Mouse (Mus musculus) layer of hippocampus, adult 9-11 months (tissue): ENCODE results near the gene Uri1.

Experiments used
- DNase-seq: peaks from one replicate; pipeline ENCODE4 v3.0.0; 2022

The Uri1 gene

DNA sequence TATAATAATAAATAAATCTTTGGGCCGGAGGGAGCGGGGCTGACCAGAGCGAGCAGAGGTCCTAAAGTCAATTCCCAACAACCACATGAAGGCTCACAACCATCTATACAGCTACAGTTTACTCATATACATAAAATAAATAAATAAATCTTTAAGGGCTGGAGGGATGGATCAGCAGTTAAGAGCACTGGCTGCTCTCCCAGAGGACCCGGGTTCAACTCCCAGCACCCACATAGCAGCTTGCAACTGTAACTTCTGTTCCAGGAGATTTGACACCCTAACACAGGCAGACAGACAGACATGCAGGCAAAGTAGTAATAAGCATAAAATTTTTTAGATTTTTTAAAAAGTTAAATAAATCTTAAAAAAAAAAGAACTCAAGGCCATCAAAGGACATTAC, 10.5 kb downstream of the Uri1 start:
- no peak for DNase-seq

DNA sequence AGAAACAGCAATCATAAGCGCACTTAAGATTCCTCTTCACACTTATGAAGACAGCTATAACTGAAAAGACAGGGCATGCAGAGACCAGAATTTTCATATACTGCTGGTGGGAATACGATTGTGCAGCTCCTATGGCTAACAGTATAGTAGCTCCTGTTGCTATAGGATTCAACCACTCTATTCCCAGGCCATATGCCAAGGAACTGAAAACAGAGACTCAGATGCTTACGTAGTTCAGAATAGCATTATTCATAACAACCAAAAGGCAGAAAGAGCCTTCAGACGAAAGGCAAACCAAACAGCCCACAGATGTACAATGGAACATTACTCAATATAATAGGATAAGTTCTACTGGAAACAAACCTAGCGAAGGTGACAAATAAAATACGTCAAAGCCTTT, 15.0 kb downstream of the Uri1 start:
- DNase-seq: no peak

DNA sequence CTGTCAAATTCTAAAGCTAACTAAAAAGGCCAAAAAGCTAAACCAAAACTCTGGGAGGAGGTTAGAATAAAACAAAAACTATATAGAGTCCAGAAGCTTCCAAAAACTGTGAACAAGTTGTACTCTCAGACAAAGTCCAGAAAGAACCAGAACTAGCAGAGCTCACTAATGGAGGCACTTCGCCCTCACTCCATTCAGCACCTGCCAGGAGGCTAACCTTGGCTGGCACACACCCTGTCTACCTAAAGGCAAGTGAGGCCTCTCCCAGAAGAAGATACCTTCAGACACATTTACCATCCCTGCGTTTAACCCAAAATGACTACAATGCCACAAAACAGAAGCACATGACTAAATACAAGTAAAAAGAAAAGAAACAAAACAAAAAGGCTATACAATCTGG, 20.9 kb downstream of the Uri1 start:
- DNase-seq: no peak

DNA sequence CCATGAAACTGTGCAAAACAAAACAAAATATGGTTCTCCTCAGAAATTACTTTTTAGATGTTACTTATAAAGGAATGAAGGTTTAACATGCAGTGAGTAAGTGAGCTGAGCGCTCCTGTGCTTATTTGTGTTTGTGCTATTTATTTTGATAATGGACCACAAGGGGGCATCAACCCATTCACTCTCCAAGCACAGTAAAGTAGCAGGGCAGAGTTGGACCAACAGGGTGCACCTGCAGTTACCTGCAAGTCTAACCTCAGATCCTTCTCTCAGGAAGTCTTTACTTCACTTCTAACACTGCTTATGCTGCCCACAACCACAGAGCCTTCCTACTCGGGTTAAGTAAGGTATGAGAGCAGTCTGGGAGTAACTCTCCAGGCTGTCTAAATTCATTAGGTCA, 23.7 kb downstream of the Uri1 start:
- no peak for DNase-seq

DNA sequence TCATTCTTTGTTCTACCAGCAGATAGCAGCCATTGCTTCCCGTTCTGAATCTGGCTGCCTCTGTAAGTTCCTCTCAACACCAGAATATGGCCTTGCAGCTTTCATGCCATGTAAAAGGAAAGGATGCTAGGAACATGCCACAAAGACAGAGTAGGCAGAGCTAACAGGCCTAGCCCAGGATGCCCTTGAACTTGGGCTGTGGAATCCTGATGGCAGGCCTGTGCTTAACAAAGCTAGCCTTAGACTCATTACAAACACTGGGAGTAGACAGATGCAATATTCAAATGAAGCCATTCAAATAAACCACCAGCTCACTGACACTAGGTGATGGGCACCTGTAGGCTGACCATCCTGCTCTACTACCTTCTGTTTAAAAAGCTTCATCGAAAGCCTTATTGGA, 30.5 kb downstream of the Uri1 start:
- no peak for DNase-seq

DNA sequence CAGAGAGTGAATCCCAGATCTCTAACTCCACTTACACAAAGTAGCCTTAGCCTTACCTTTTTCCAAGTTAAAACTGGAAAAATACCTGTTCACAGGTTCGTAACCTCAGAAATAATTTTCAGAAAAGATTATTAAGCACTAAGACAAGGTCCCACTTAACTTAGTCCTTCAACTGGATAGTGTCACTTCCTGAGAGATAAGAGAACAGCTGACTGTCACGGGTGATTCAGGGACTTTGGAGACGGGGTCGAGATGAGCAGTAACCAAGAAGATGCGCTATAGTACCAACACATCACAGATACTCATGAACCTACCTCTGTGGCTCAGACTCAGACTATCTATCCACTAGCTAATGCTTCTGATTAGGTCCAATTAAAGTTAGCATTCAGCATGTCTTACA, 38.5 kb downstream of the Uri1 start:
- DNase-seq: no peak

DNA sequence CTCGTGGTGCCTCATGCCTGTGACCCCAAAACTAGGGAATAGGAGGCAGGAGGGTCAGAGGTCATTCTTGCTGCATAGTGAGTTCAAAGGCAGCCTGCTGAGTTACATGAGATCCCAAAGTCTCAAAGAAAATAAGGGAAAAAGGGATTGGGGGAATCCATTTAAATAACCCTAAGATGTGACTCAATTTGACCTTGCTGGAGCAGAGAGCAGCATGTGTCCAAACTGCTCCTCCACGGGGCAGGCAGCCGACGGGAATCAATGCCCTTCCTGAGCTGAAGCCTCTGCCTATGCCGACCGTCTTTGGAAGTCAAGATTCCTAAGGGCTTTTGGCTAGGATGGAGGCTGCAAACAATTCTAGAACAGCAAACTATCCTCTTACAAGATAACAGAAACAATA, 39.9 kb downstream of the Uri1 start:
- no peak for DNase-seq

DNA sequence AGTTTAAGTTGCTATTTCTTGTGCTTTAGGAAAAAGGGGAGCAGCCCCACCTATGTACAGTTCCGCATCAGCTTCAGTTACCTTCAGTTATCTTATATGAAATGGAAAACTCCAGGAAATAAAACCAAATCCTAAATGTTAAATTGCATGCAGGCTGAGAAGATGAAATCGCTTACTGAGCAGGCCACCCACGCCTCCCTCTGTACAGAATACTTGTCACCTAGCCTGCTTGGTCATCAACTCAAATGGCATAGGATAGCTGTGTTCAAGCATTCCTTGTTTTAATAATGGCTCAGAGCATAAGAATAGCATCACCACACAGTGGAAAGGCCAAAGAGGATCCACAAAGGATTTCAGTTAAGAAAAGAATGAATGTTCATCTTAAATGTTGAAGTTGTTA, 43.6 kb downstream of the Uri1 start:
- DNase-seq: no peak

DNA sequence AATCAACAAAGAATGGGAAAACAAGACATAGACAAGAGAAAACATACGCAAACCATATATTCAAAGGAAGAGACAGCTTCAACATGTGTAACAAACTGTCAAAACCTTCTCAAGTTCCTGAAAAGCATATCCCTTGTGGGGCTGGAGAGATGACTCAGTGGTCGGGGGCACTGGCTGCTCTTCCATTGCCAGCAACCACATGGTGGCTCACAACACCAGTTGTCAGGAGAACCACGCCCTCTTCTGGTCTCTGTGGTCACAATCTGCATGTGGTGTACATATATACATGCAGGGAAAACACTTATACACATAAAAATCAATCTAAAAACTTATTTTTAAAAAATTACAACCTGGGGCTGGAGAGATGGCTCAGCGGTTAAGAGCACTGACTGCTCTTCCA, 44.9 kb downstream of the Uri1 start:
- DNase-seq: no peak

DNA sequence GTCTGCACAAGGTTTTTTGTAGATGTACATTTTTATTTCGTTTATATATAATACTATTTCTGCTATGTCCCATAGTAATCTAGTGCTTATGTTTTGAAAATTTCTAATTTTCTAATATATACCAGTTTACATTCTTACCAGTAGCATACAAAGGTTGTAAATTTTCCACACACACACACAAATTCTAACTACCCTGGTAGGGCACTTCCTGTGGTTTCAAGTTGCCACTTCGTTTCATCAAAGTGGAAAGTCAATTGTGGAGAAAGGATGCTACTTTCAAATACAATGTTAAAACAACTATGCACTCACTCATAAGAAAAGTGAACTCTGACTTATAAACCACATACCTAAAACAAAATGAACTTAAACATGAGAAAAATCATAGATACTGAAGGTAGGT, 45.7 kb downstream of the Uri1 start:
- no peak for DNase-seq

DNA sequence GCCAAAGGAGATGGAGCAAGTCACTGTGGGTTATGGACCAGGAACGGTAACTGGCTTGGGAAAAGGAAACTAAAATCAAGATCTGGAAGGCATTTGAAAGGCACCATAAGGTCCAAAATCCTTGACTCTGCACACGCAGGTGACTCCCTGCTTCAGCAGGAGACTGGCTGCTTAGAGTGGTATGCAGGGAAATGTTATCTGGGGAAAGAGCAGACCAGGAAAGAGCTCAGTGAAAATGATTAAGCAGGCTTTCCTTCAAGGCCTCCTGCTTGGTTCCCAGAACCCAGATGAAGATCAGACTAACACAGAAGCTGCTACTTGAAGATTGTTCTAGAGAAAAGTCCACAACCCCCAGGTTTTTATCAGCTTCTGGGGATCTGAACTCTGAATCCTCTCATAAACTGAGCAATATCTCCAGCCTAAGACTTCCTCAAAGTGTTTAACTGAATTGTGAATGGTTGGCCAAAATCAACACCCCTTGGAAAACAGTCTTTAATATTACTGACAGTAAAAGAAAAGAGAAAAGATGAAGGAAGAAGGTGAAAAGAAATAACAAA, 50.3 kb downstream of the Uri1 start:
- no peak for DNase-seq

DNA sequence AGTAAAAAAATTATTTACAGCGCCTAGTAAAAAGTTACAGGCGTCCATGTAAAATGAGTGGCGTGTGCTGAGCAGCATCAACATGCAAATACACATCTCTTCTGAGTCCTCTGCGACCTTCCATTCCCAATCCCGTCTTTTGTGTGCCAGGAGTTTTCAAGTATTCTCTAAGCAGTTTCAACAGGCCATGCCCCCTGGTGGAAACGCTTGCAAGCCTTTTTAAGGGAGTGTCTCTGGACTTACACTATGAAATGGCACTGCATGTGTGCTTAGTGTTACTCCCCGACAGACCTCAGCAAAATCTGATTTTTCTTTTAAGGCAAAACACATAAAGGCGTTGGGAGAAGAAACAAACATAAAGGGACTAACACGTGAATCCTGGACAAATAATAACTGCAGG, 50.8 kb downstream of the Uri1 start:
- no peak for DNase-seq

DNA sequence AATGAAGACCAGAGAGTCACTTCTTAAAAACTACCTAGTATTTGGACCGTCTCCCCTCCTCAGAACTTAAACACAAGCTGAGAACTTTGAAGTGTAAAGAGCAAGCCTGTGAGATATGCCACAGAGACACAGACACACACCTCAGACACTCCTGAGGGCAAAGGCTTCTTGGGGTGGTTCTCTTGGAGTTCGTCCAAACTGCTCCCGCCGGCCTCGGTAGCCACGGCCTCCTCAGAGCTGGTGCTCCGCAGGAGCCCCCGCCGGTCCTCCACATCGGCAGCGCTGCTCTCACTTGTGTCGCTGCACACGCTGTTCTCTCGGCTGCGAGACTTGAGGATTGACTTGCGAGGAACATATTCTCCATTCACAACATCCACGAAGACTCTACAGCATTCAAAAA, 61.0 kb downstream of the Uri1 start:
- DNase-seq: no peak

DNA sequence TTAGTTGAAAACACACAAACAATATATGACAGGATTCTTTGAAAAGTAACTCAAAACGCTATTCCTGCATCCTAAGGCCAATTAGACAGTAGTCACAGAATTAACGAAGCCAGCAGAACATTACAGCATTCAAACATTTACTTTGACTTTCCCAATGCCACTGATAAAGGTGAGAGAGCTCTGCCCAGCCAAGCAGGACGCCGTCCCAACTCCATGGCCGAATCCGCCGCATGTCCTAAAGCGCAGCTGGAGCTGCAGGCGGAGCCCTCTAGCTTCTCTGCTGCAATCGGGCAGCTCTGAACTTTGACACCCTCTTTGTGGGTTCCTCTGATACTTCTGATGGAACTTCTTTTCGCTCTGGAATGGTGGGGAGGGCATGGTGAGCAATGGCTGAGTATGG, 62.1 kb downstream of the Uri1 start:
- no peak for DNase-seq

DNA sequence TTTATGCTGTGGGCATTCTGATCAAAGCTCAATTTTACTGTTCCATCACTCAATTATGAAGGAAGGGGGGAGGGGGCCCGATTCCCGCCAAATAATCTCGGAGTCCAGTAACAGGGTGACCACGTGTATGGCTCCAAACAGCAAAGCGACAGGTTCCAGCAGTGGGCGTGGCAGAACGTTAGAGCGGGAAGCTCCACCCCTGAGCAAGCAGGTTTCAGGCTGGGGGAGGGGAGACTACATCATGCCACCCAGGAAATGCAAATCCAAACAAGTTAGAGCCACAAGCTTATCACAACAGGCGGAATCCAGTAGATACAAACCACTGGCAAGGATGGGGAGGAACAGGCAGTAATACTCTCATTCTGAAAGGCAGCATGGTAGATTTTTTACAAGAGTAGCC, 71.5 kb downstream of the Uri1 start:
- no peak for DNase-seq

DNA sequence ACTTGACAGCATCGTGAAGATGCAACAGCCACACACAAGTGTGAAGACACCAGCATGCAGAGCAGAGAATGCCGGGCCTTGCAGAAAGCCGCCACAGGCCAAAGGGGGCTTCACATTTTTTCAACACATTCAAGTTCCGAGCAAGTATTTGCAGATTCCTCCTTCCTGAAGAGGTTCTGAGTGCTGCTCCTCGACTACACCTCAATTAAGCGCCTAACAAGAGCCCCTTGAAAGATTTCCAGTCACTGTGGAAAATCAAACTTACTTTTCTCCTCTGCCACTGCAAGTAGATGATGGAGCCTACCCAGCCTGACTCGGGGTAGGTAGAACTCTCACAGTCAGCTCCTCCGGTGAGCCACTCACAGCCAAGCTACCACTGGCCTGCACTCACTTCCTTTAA, 86.9 kb downstream of the Uri1 start:
- DNase-seq: no peak

DNA sequence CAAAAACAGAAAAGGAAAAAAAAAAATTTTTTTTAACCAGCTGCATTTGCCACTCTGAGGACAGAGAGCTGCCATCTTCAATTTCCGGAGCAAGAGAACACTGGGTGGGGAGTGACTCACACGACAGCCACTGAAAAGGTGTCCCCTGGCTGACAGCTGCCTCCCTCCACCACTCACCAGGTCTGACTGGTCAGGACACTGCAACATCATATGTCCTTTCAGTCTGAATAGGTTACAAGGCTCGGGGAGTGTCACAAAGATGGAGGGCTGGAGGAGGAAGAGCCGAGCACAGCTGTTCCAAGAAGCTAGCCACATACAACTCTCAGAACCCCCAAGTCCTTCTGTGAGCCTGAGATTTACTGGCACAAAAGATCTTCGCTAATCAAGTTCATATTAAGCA, 87.6 kb downstream of the Uri1 start:
- no peak for DNase-seq

DNA sequence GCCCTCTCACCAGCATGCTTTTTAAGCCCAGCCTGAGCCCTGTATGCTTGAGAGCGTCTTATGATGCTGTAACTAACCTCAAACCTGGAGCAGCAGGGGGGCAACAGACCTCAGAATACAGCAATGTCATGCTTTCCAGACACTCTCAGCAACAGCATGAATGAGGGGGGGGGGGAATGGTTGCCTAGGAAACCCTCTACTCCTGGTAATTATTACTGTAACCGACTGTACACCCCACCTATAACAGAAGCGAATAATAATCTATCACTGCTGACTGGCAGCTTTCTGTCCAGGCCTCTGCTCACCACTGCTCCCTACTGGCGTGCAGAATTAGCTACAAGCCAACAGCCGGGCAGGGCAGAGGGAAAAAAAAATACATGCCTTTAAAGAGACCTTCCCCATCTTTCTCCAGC, 88.6 kb downstream of the Uri1 start:
- peak; percentile 24 for DNase-seq

DNA sequence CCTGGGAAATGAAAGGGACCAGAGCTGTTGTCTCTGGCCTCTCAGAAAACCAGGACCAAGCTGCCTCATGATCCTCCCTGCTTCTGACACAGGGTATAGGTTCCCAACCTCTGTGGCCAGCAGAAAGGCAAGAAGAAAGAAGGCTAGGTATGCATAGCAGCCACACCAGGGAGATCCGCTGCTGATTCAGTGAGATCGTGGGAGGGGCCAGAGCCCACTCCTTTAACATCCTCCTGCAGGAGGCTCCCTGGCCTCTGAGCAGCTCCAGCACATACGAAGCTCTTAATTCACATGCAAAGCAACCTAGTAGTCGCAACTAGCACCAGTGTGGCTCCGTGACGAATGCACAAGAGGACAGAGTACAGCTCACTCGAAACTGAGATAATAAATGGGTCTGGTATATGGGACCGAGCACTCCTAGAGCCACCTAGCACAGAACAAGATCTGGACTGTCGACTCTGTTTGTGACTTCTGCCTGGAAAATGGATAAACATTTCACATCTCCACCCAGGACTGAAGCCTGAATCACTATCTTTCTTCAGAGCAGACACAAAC, 89.5 kb downstream of the Uri1 start:
- no peak for DNase-seq

DNA sequence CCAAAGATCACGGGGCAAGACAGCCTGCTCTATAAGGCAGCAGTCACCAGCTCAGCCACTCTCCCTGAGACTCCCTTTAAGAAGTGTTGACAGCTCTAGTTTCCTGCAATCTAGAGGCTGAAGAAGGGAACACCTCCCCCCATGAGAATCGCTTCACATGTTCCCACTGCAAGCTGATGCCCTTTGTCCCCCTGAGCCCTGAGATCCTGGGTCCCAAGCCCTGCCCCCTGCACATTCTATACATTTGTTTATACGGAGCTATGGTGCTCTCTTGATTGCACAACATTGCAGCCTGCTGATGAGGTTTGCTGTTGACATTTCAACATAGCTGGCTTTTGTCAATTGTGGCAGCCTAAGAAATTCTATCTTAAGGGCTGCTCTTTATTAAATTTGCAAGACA, 91.7 kb downstream of the Uri1 start:
- no peak for DNase-seq

DNA sequence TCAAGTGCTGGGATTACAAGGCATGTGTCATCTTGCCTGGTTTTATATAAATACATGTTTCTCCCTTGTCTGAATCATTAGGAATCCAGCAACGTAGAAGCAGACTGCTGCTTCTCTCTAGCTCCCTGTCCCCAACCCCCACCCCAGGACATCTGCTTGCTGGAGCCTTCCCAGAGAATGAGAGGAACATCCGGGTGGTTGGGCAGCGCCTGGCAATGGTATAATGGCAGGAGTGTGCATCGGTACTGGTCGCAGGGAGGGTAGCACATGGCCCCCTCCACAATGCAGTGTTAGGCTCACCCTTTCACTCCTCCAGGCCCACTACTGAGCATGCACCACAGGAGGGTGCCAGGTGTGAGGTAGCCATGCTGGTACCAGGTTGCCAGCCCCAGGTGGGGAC, 93.6 kb downstream of the Uri1 start:
- DNase-seq: peak; percentile 57

DNA sequence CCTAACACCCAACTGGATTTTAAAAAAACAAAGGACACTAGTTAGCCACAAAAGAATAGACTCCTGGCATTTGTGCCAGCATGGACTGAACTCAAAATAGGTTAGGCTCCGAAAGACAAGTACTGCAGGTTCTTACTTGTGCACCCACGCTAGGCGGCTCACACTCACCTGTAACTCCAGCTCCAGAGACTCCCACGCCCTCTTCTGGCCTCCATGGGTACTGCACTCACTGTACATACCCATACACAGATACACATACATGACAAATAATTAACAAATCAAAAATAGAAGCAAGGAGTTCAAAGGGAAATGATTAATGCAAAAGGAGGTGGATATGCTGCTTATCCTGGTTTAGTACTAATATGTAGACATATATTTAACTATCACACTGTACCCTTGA, 100.4 kb downstream of the Uri1 start:
- no peak for DNase-seq

DNA sequence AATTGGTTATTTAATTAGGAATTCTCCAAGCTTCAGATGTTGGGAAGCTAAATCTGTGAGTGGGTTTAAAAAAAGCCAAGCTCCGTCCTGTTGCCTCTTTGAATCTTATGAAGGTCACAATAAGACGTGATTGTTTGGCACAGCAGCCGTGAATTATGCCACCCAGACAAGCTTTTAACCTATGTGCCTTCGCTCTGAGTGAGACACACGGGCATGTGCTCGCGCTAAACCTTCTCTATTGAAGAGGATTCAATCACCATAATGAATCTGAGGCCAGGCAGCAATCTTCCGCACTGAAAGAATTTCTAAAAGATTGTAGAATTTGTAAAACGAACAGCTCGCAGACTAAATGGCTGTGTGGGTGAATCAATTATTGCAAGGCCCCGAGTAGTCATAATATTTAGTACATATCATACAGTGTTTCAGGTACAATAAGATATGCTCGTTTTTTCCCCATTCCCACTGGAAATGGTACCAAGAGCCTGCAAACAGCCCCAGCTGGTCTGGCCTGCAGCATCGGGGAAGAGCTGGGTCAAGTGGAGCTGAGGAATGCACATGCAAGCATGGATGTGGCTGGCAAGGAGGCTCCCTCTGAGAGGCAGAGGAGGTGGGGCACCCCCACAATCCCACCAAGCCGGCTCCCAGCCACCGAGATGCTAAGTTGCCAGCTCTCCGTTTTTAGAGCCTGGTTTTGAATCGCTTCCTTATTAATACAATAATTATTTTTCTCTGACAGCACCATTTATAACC, 101.5 kb downstream of the Uri1 start:
- DNase-seq: no peak

DNA sequence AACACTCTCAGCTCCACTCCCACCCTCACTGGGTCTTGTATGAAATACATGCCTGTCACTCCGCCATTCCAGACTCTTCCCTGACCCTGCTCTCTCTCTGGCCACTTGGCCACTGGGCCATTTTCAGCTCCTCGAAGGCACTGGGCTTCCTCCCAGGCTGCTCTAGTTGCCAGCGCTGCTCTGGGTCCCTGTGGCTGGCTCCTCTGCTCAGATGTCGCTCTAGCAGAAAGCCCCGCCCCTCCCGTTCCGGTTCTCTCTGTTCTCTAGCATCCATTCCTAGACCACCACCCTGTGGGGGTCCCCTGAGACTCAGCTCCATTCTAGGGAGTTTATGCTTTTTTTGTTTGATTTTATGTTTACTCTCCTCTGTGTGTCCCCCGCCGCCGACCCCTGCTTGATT, 104.4 kb downstream of the Uri1 start:
- DNase-seq: no peak
